Mouse (Mus musculus) cerebellum, adult (tissue): ENCODE measurements around the gene Mdm1.
"Not testable (repeated sequence)": the region's sequence is repeated elsewhere in the genome, so short reads cannot be mapped to it uniquely, and the experiment has no call there.

Experiments used
- ATAC-seq: cut with Nextera tagmentation; 2 replicates; pipeline ENCODE4 v1.9.2; 2017; ENCODE audit warnings: mild to moderate bottlenecking, moderate library complexity, mixed read lengths; ENCODE audit not compliant: insufficient number of reproducible peaks, low FRiP score, low TSS enrichment

Gene Mdm1

GRCm38 (mm10) chr10:118121937-118122285 lies 19.7 kb upstream of the Mdm1 start:
- ATAC-seq = no peak

DNA sequence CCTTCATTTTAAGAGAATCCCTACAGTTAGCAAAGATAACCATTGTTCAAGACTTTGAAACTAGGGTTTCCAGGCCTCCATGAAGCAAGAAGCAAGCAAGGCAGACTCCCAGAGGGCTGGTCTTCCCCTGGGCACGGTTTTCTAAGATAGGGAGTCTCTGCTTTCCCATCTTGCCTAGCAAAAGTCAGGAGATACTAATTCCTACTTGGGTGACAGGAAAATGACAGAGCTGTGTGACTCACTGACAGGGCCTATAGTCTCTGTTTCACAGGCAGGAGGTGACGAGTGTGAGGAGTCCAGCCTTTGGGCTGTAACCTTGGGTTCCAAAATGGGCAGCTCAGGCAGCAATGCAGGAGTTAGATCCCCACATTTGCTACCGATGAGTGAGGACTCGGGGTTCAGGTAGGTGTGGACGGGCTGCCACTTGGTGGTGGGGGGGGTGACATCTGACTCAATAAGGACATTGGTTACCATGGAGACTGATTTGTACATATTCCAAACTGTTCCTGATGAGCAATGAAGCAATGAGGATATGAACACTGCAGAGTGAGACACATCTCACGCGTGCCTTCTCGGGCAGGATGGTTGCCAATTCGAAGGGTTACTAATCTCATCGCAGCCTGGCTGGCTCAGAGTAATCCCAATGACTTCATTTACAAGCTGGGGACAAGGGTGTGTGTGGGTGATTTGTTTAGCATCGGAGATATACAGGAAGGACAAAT lies 19.0 kb upstream of the Mdm1 start:
- no peak for ATAC-seq

DNA sequence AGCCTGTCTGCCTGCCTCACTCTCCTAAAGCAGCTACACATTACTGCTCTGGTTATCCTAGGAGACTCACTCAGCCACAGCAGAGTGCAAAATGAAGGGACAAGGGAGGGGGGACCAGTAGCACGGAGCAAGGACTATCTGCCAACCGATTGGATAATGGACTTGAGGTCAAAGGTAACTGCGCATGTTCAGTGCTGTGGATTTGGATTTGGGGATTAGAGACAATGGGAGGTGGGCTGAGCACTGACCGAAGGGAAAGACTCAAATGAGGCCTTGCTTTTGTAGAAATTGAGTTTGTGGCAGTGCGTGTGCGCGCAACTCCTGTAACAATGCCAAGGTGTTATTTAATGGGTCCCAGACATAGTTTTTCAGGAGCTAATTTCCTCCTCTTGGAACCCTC lies 16.4 kb upstream of the Mdm1 start:
- no peak for ATAC-seq

DNA sequence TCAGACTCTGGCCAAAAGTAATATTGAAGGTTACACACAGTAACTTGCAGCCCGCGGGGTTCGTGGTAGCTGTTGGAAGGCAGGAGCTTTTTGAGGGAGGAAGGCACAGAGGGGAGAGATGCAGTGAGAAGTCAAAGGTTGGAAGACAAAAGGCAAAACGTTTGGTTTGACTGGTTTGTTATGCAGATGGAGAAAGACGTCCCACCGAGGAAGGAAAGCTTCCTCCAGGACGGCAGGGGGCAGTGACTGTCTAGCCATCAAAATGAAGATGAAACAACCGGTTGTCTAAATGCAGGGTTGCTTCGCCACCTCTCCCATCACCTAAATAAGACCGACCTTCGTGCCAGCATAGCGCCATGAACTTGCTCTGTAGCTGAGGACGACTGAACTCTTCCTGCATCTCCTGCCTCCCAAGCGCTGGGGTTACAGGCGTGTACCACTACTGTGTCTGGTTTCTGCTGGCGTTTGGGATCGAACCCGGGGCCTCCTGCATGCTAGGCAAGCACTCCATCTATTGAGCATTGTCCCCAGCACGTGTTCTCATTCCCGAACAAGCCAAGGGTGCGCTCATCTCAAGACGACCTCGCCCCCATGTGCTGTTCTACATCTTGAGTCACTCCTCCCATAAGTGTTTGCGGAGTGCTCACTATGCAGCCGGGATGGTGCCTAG lies 15.7 kb upstream of the Mdm1 start:
- no peak for ATAC-seq

GRCm38 (mm10) chr10:118129001-118129682 lies 12.5 kb upstream of the Mdm1 start:
- ATAC-seq = no peak

- ATAC-seq = no peak
Measured at GRCm38 (mm10) chr10:118130016-118130415, 11.6 kb upstream of the Mdm1 start.

- no peak for ATAC-seq
Measured at GRCm38 (mm10) chr10:118132993-118133392, 8.6 kb upstream of the Mdm1 start.

DNA sequence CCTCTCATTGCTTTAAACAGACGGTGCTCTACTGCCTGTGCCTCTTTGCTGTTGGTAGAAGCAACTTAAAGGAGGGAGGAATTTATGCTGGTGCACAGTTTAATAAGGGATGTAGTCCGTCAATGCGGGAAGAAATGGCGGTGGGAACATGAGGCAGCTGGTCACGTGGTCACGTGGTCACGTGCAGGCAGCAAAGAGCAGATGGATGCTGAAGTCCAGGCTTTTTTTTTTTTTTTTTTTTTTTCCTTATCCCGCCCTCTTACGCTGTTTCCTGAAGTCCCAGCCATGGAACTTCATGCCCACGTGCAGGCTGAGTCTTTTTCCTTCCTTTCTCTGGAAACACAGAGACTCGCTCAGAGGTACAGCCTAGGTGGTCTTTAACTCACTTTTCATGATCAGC lies 3.1 kb upstream of the Mdm1 start:
- ATAC-seq = no peak

- ATAC-seq = no peak
Measured at GRCm38 (mm10) chr10:118139837-118140570, 1.6 kb upstream of the Mdm1 start.

DNA sequence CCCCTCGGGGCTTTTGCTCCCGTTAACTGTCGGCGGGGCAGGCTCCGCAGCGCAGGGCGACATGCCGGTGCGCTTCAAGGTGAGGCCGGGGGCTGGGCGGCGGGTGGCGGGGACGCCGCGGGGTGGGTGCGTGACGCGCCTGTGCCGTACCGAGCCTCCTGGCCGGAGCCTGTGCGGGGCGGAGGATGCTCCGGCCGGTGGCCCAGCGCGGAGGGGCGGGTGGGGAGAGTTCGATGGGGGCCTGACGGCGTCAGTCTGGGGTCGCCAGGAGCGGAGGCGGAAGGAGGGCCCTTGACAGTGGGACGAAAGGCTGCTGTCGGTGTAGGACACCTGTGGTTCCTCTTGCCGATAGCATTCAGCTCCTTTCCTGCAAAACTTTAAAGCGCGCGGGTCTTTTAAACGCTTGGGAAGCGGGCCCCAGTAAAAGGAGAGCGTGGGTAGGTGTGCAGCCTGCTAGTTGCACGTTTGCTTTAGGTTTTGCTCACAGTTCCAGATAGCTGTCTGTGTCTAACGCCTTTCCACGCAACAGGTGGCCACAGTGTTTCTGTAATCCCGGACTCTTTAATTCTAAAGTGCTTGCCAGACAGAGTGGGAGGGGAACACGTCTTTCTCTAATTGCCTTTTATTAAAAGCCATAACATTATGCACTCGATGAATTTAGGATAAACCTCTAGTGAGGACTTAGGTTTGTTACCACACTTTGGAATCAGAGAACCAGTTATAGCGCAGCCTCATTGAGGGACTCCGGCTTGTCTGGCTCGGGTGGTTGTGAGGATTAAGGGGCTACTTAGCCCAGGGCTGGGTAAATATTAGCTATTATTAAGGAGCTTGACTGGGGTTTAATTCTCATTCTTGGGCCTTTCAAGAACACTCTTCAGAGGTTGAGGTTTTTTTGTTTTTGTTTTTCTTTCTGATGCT lies 532 bp downstream of the Mdm1 start:
- ATAC-seq = peak; percentile 1

DNA sequence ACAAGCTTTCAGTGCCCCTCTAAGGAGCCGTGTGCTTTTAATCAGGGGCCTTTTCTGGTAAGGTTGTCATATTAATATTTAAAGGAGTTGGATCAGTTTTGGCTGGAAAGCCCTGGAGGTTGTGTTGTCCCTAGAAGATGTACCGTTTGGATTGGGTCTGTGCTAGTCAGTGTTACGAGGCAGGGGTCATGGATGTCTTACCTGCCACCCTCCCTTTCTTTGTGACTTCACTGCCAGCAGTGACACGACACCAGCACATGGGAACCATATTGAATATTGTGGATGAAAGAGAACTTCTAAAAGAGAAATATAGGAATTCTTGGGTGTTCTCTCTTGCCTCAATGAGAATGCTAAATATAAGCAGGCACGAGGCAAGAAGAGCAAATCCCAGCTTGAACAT lies 7.8 kb downstream of the Mdm1 start:
- ATAC-seq = no peak

- ATAC-seq = no peak
Measured at GRCm38 (mm10) chr10:118150866-118151265, 9.3 kb downstream of the Mdm1 start.

GRCm38 (mm10) chr10:118155932-118156331 lies 14.3 kb downstream of the Mdm1 start:
- ATAC-seq = no peak

DNA sequence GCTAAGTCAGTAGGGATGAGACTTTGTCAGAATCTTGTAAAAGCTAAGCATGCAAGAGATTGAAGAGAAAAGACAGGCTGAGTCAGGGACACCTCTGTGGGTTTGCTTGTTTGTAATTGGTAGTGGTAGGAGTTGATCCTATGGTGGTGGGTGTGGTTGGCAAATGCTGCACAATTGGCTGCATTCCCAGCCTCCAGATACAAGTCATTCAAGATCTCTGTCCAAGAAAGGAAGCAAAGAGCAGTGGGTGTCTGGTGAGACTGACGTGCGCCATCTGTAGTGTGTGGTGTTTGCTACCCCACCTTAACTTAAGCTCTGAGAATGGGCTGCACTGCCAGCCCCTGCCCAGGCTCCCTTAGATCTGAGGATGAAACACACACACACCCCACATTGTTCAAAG lies 19.5 kb downstream of the Mdm1 start:
- no peak for ATAC-seq

- ATAC-seq = no peak
Measured at GRCm38 (mm10) chr10:118169212-118169611, 27.6 kb downstream of the Mdm1 start.

GRCm38 (mm10) chr10:118172416-118172815 lies 30.8 kb downstream of the Mdm1 start:
- ATAC-seq = no peak

- no peak for ATAC-seq
Measured at GRCm38 (mm10) chr10:118172876-118173275, 31.3 kb downstream of the Mdm1 start.

- ATAC-seq = not testable (repeated sequence)
Measured at GRCm38 (mm10) chr10:118175542-118175941, 33.9 kb downstream of the Mdm1 start.

- ATAC-seq = no peak
Measured at GRCm38 (mm10) chr10:118178735-118179151, 37.1 kb downstream of the Mdm1 start.

GRCm38 (mm10) chr10:118179265-118179664 lies 37.7 kb downstream of the Mdm1 start:
- no peak for ATAC-seq
